Mouse (Mus musculus) cortical plate, adult 2 months (tissue): ENCODE results near the gene Fam110a. TPM values are rescaled to one million over a fixed set of nuclear protein-coding genes. Genes with fewer than 3 reads are reported as not detected.

Experiments
- H3K27ac ChIP-seq: fragments of 200-500 bp; 2 replicates; pipeline ENCODE4 v1.5.1; 2012; ENCODE audit warnings: low read length, control low read depth, inconsistent platforms; ENCODE audit not compliant: insufficient read depth
- H3K4me1 ChIP-seq: fragments of 200-500 bp; 2 replicates; pipeline ENCODE4 v1.6.1; 2011; ENCODE audit warnings: low read length; ENCODE audit not compliant: control insufficient read depth, insufficient read depth
- H3K4me3 ChIP-seq: fragments of 200-500 bp; 2 replicates; pipeline ENCODE4 v1.5.1; 2011; ENCODE audit warnings: mild to moderate bottlenecking, low read length, control low read depth; ENCODE audit not compliant: insufficient read depth
- CTCF ChIP-seq: fragments of 200-500 bp; IDR thresholded peaks from 2 replicates; pipeline ENCODE4 v1.5.1; 2011; ENCODE audit warnings: mild to moderate bottlenecking, control low read depth, low read length; ENCODE audit not compliant: insufficient read depth; ENCODE audit errors: extremely low read depth
- POLR2A ChIP-seq: fragments of 200-500 bp; IDR thresholded peaks from 2 replicates; pipeline ENCODE4 v1.6.1; 2011; ENCODE audit warnings: mild to moderate bottlenecking, low read length, control low read depth; ENCODE audit not compliant: insufficient read depth; ENCODE audit errors: extremely low read depth
- polyA plus RNA-seq: library from polyadenylated mRNA; depleted of rRNA; stranded (reverse); fragments of >200 nt; gene quantifications from 2 replicates; pipeline ENCODE4 v1.2.3, GENCODE M21; 2012; rRNA removed

Fam110a gene
- polyA plus RNA-seq, 1 experiment = 6.6 TPM

- TF ChIP-seq POLR2A = no peak
- no peak for TF ChIP-seq CTCF
- H3K4me3 ChIP-seq = no peak overlapping the region
- no peak overlapping the region for H3K27ac ChIP-seq
- H3K4me1 ChIP-seq = no peaks in the 10 kb centered on the region
Measured at GRCm38 (mm10) chr2:151921068-151921467, 59.0 kb downstream of the Fam110a start.

Other genes starting within 250 kb of the Fam110a start
- gene Psmf1, start 236.0 kb downstream of the Fam110a start, polyA plus RNA-seq = 46.9 and 48.1 TPM in 2 replicates
- 0.11 and 0.15 TPM in 2 replicates for gene Rspo4, start 137.3 kb downstream of the Fam110a start, polyA plus RNA-seq
- 0.09 and 0.10 TPM in 2 replicates for gene Angpt4, start 69.0 kb downstream of the Fam110a start, polyA plus RNA-seq
- 3.1 and 3.3 TPM in 2 replicates for gene Slc52a3, start 16.3 kb upstream of the Fam110a start, polyA plus RNA-seq
- gene Scrt2, start 101.3 kb upstream of the Fam110a start, polyA plus RNA-seq = 9.9 and 12.1 TPM in 2 replicates
- 94.9 and 97.3 TPM in 2 replicates for gene Srxn1, start 125.3 kb upstream of the Fam110a start, polyA plus RNA-seq
- 1.0 and 1.9 TPM in 2 replicates for gene Tcf15, start 163.3 kb upstream of the Fam110a start, polyA plus RNA-seq
- 70.7 and 73.3 TPM in 2 replicates for gene Csnk2a1, start 246.6 kb upstream of the Fam110a start, polyA plus RNA-seq